Mouse (Mus musculus): Measurements from ENCODE around the gene Olfm2.

The Olfm2 gene

GRCm38 (mm10) chr9:20746017-20746660 lies at the start of gene Olfm2:
Gene Olfm2, minus strand, starts transcription at chr9:20746349.
- DNase-seq (ENCODE audit: low spot score in 2 of 2) = no peak

GRCm38 (mm10) chr9:20794108-20794806 lies 48.1 kb upstream of the Olfm2 start:
- peak; percentile 58 to 67 for DNase-seq (ENCODE audit: low spot score in 2 of 2)

- no peak for DNase-seq (ENCODE audit: low spot score in 2 of 2)
Observed at GRCm38 (mm10) chr9:20790345-20790744, 44.2 kb upstream of the Olfm2 start.

GRCm38 (mm10) chr9:20789651-20790050 lies 43.5 kb upstream of the Olfm2 start:
- no peak for DNase-seq (ENCODE audit: low spot score in 2 of 2)

GRCm38 (mm10) chr9:20787992-20788391 lies 41.8 kb upstream of the Olfm2 start:
- DNase-seq (ENCODE audit: low spot score in 2 of 2) = no peak

GRCm38 (mm10) chr9:20785055-20785454 lies 38.9 kb upstream of the Olfm2 start:
- DNase-seq (ENCODE audit: low spot score in 2 of 2) = no peak

GRCm38 (mm10) chr9:20781286-20781685 lies 35.1 kb upstream of the Olfm2 start:
- DNase-seq (ENCODE audit: low spot score in 2 of 2) = no peak

GRCm38 (mm10) chr9:20765274-20765673 lies 19.1 kb upstream of the Olfm2 start:
- no peak for DNase-seq (ENCODE audit: low spot score in 2 of 2)

- no peak for DNase-seq (ENCODE audit: low spot score in 2 of 2)
Observed at GRCm38 (mm10) chr9:20763099-20763498, 16.9 kb upstream of the Olfm2 start.

GRCm38 (mm10) chr9:20762197-20762961 lies 16.2 kb upstream of the Olfm2 start:
- DNase-seq (ENCODE audit: low spot score in 2 of 2) = no peak

- no peak for DNase-seq (ENCODE audit: low spot score in 2 of 2)
Observed at GRCm38 (mm10) chr9:20761388-20761787, 15.2 kb upstream of the Olfm2 start.

- peak in 1 of 2 experiments; percentile 15 for DNase-seq (ENCODE audit: low spot score in 2 of 2)
Observed at GRCm38 (mm10) chr9:20760813-20761212, 14.7 kb upstream of the Olfm2 start.

- no peak for DNase-seq (ENCODE audit: low spot score in 2 of 2)
Observed at GRCm38 (mm10) chr9:20758896-20759295, 12.7 kb upstream of the Olfm2 start.

GRCm38 (mm10) chr9:20758243-20758642 lies 12.1 kb upstream of the Olfm2 start:
- no peak for DNase-seq (ENCODE audit: low spot score in 2 of 2)

- peak in 1 of 2 experiments; percentile 22 for DNase-seq (ENCODE audit: low spot score in 2 of 2)
Observed at GRCm38 (mm10) chr9:20757087-20757955, 11.2 kb upstream of the Olfm2 start.

GRCm38 (mm10) chr9:20756081-20756700 lies 10.0 kb upstream of the Olfm2 start:
- DNase-seq (ENCODE audit: low spot score in 2 of 2) = no peak

GRCm38 (mm10) chr9:20754335-20754734 lies 8.2 kb upstream of the Olfm2 start:
- DNase-seq (ENCODE audit: low spot score in 2 of 2) = no peak

- DNase-seq (ENCODE audit: low spot score in 2 of 2) = no peak
Observed at GRCm38 (mm10) chr9:20751477-20752029, 5.4 kb upstream of the Olfm2 start.

GRCm38 (mm10) chr9:20749213-20749612 lies 3.1 kb upstream of the Olfm2 start:
- no peak for DNase-seq (ENCODE audit: low spot score in 2 of 2)

- DNase-seq (ENCODE audit: low spot score in 2 of 2) = no peak
Observed at GRCm38 (mm10) chr9:20748540-20748939, 2.4 kb upstream of the Olfm2 start.

- no peak for DNase-seq (ENCODE audit: low spot score in 2 of 2)
Observed at GRCm38 (mm10) chr9:20747682-20748081, 1.5 kb upstream of the Olfm2 start.
